Mouse (Mus musculus): ENCODE results near the gene Itgb3bp. TPM values are rescaled to one million over a fixed set of nuclear protein-coding genes. Genes with fewer than 3 reads are reported as not detected.

The Itgb3bp gene
- total RNA-seq, 2 experiments from 2014 or later: 4.1 to 4.8 TPM

GRCm38 (mm10) chr4:99953904-99954303 lies 24.3 kb upstream of the Itgb3bp start:
- intact Hi-C loops (cut with DNase I): no loop called here
- Histone ChIP-seq H3K27ac (no peak overlapping the region), H3K4me3 (no peak overlapping the region)
- no peak for TF ChIP-seq CTCF (IDR thresholded peaks at IDR 0.05)
- no peak for DNase-seq (ENCODE audit: extremely low spot score in 1 of 2, low spot score in 2 of 2)

- DNase-seq (ENCODE audit: extremely low spot score in 1 of 2, low spot score in 2 of 2): no peak
These were observed 18.3 kb upstream of the Itgb3bp start for GRCm38 (mm10) chr4:99947896-99948295.

GRCm38 (mm10) chr4:99947192-99947591 lies 17.6 kb upstream of the Itgb3bp start:
- no peak overlapping the region for H3K4me3 ChIP-seq
- no peak for DNase-seq (ENCODE audit: extremely low spot score in 1 of 2, low spot score in 2 of 2)
- intact Hi-C loops (cut with DNase I): loop anchor here (1.0 to 5.0 kb wide), 2 partner anchors 591 to 1035 kb away; no protein-coding TSS in a partner anchor
- no peak overlapping the region for H3K27ac ChIP-seq
- TF ChIP-seq CTCF (IDR thresholded peaks at IDR 0.05): peak; percentile 65

More at GRCm38 (mm10) chr4:99947896-99948295, 18.3 kb upstream of the Itgb3bp start:
- TF ChIP-seq CTCF (IDR thresholded peaks at IDR 0.05): no peak
- intact Hi-C loops (cut with DNase I): loop anchor here (1.0 to 5.0 kb wide), 2 partner anchors 590 to 1034 kb away; no protein-coding TSS in a partner anchor
- H3K4me3 ChIP-seq: no peak overlapping the region
- H3K27ac ChIP-seq: no peak overlapping the region

- DNase-seq (ENCODE audit: extremely low spot score in 1 of 2, low spot score in 2 of 2): no peak
- intact Hi-C loops (cut with DNase I): loop anchor here (5.0 kb wide), 1 partner anchor 1036 kb away; no protein-coding TSS in a partner anchor
- H3K27ac ChIP-seq: no peak overlapping the region
- no peak for TF ChIP-seq CTCF (IDR thresholded peaks at IDR 0.05)
- H3K4me3 ChIP-seq: no peak overlapping the region
These were observed 16.9 kb upstream of the Itgb3bp start for GRCm38 (mm10) chr4:99946516-99946915.

- DNase-seq (ENCODE audit: extremely low spot score in 1 of 2, low spot score in 2 of 2): no peak
- intact Hi-C loops (cut with DNase I): loop anchor here (5.0 kb wide), 1 partner anchor 1037 kb away; no protein-coding TSS in a partner anchor
- H3K27ac ChIP-seq: no peak overlapping the region
- TF ChIP-seq CTCF (IDR thresholded peaks at IDR 0.05): no peak
- no peak overlapping the region for H3K4me3 ChIP-seq
These were observed 15.4 kb upstream of the Itgb3bp start for GRCm38 (mm10) chr4:99945011-99945410.

GRCm38 (mm10) chr4:99944606-99945005 lies 15.0 kb upstream of the Itgb3bp start:
- Histone ChIP-seq H3K4me3 (no peak overlapping the region), H3K27ac (no peak overlapping the region)
- intact Hi-C loops (cut with DNase I): loop anchor here (5.0 kb wide), 2 partner anchors 463 to 1038 kb away; no protein-coding TSS in a partner anchor
- TF ChIP-seq CTCF (IDR thresholded peaks at IDR 0.05): no peak
- no peak for DNase-seq (ENCODE audit: extremely low spot score in 1 of 2, low spot score in 2 of 2)

GRCm38 (mm10) chr4:99941655-99942414 lies 12.2 kb upstream of the Itgb3bp start:
- intact Hi-C loops (cut with DNase I): loop anchor here (5.0 kb wide), 1 partner anchor 465 kb away; no protein-coding TSS in a partner anchor
- TF ChIP-seq CTCF (IDR thresholded peaks at IDR 0.05): peak; percentile 33
- Histone ChIP-seq H3K4me3 (no peak overlapping the region), H3K27ac (no peak overlapping the region)
- no peak for DNase-seq (ENCODE audit: extremely low spot score in 1 of 2, low spot score in 2 of 2)

GRCm38 (mm10) chr4:99939711-99940505 lies 10.3 kb upstream of the Itgb3bp start:
- Histone ChIP-seq H3K4me3 (no peak overlapping the region), H3K27ac (no peak overlapping the region)
- intact Hi-C loops (cut with DNase I): loop anchor here (5.0 kb wide), 1 partner anchor 467 kb away; no protein-coding TSS in a partner anchor
- DNase-seq (ENCODE audit: extremely low spot score in 1 of 2, low spot score in 2 of 2): no peak
- no peak for TF ChIP-seq CTCF (IDR thresholded peaks at IDR 0.05)

GRCm38 (mm10) chr4:99936278-99936677 lies 6.7 kb upstream of the Itgb3bp start:
- intact Hi-C loops (cut with DNase I): no loop called here
- no peak for DNase-seq (ENCODE audit: extremely low spot score in 1 of 2, low spot score in 2 of 2)
- no peak overlapping the region for H3K27ac ChIP-seq
- no peak for TF ChIP-seq CTCF (IDR thresholded peaks at IDR 0.05)
- H3K4me3 ChIP-seq: no peak overlapping the region

- intact Hi-C loops (cut with DNase I): no loop called here
- no peak overlapping the region for H3K27ac ChIP-seq
- no peak for DNase-seq (ENCODE audit: extremely low spot score in 1 of 2, low spot score in 2 of 2)
- H3K4me3 ChIP-seq: no peak overlapping the region
- no peak for TF ChIP-seq CTCF (IDR thresholded peaks at IDR 0.05)
These were observed 5.2 kb upstream of the Itgb3bp start for GRCm38 (mm10) chr4:99934859-99935258.

- Histone ChIP-seq H3K4me3 (no peak overlapping the region), H3K27ac (no peak overlapping the region)
- DNase-seq (ENCODE audit: extremely low spot score in 1 of 2, low spot score in 2 of 2): no peak
- TF ChIP-seq CTCF (IDR thresholded peaks at IDR 0.05): no peak
- intact Hi-C loops (cut with DNase I): no loop called here
These were observed 2.2 kb upstream of the Itgb3bp start for GRCm38 (mm10) chr4:99931807-99932206.

GRCm38 (mm10) chr4:99931240-99931580 lies 1.6 kb upstream of the Itgb3bp start:
- no peak for DNase-seq (ENCODE audit: extremely low spot score in 1 of 2, low spot score in 2 of 2)
- Histone ChIP-seq H3K4me3 (peak overlapping the region; percentile 64), H3K27ac (no peak overlapping the region)
- no peak for TF ChIP-seq CTCF (IDR thresholded peaks at IDR 0.05)
- intact Hi-C loops (cut with DNase I): no loop called here

All from left cerebral cortex, adult 2 months (tissue).